Mouse (Mus musculus) inflammation-experienced regulatory T-cells (primary cell): Measurements from ENCODE around the gene Cul3. TPM values are rescaled to one million over a fixed set of nuclear protein-coding genes. Genes with fewer than 3 reads are reported as not detected.

Experiments
- polyA plus RNA-seq, 2 experiments: library from polyadenylated mRNA; unstranded; fragments of 100-300 nt; shearing (Covaris generic); gene quantifications; one replicate each; pipeline ENCODE4 v1.2.1; 2017

Gene Cul3
- polyA plus RNA-seq, result 100 to 1,000 TPM; 221 to 229 TPM

GRCm38 (mm10) chr1:80340436-80341376 is at the start of gene Cul3:
Cul3 (minus strand) TSS chr1:80340480.

GRCm38 (mm10) chr1:80218268-80218667 is 122.0 kb downstream of the Cul3 start, which contains the start of gene Fam124b:
Fam124b (minus strand) TSS chr1:80218473.

Other genes with a start within 250 kb of the Cul3 start
- 1 to 10 TPM; 1.2 to 4.2 TPM for gene Fam124b, start 122.0 kb downstream of the Cul3 start, polyA plus RNA-seq
- gene Gm45261, start 121.0 kb upstream of the Cul3 start, polyA plus RNA-seq, result not detected